Mouse (Mus musculus) liver, embryonic 14.5 days (tissue): ENCODE measurements around the gene Dusp1. TPM values are rescaled to one million over a fixed set of nuclear protein-coding genes. Genes with fewer than 3 reads are reported as not detected.

Experiments used
- ATAC-seq: fragments of 200-750 bp; cut with Nextera tagmentation; 2 replicates; pipeline ENCODE4 v1.8.0; 2017; ENCODE audit warnings: moderate number of reproducible peaks, mild to moderate bottlenecking, moderate library complexity; ENCODE audit not compliant: insufficient read depth
- DNase-seq, 3 experiments: peaks; one replicate each; pipeline ENCODE4 v3.0.0-alpha.2; 2012 to 2013; ENCODE audit warnings: low read depth in 3 of 3, low spot score in 3 of 3
- H3K27ac ChIP-seq: fragments of 300-500 bp; sonication (generic); 2 replicates; pipeline ENCODE4 v1.5.1; 2014; ENCODE audit warnings: moderate library complexity, mild to moderate bottlenecking, control low read depth, inconsistent platforms
- H3K27me3 ChIP-seq: fragments of 300-500 bp; sonication (generic); 2 replicates; pipeline ENCODE4 v1.6.1; 2014; ENCODE audit warnings: mild to moderate bottlenecking, low read length, moderate library complexity; ENCODE audit not compliant: control insufficient read depth, insufficient read depth
- H3K36me3 ChIP-seq: fragments of 300-500 bp; sonication (generic); replicated peaks from 2 replicates; pipeline ENCODE4 v1.6.1; 2014; ENCODE audit warnings: low read depth; ENCODE audit not compliant: control insufficient read depth, insufficient read depth
- H3K4me1 ChIP-seq, 2 experiments: fragments of 200-500 bp in 1 of 2; fragments of 300-500 bp in 1 of 2; sonication (generic) in 1 of 2; replicated peaks; 2 replicates each; pipeline ENCODE4 v1.6.1; 2012 to 2014; ENCODE audit warnings: antibody characterized with exemption in 1 of 2, inconsistent platforms in 1 of 2, low read length in 1 of 2; ENCODE audit not compliant: control insufficient read depth in 2 of 2, insufficient read depth in 2 of 2
- H3K4me2 ChIP-seq: fragments of 300-500 bp; sonication (generic); 2 replicates; pipeline ENCODE4 v1.6.1; 2014; ENCODE audit warnings: low read depth, mild to moderate bottlenecking, control low read depth, moderate library complexity
- H3K4me3 ChIP-seq, 2 experiments: fragments of 200-500 bp in 1 of 2; fragments of 300-500 bp in 1 of 2; sonication (generic) in 1 of 2; 2 replicates each; pipeline ENCODE4 v1.5.1; 2012 to 2014; ENCODE audit warnings: low read depth in 2 of 2, low read length in 2 of 2, mild to moderate bottlenecking in 2 of 2, control low read depth in 1 of 2, inconsistent platforms in 1 of 2, moderate library complexity in 1 of 2; ENCODE audit not compliant: insufficient read depth in 1 of 2
- H3K9ac ChIP-seq: fragments of 300-500 bp; sonication (generic); replicated peaks from 2 replicates; pipeline ENCODE4 v1.6.1; 2014; ENCODE audit warnings: mild to moderate bottlenecking, control low read depth, moderate library complexity
- H3K9me3 ChIP-seq: fragments of 300-500 bp; sonication (generic); 2 replicates; pipeline ENCODE4 v1.6.1; 2016; ENCODE audit warnings: low read length, mixed read lengths; ENCODE audit not compliant: control insufficient read depth
- CTCF ChIP-seq: IDR thresholded peaks from 2 replicates; pipeline ENCODE4 v1.5.1; 2016; ENCODE audit warnings: antibody characterized with exemption, low read depth, control low read depth
- EP300 ChIP-seq: IDR thresholded peaks from 2 replicates; pipeline ENCODE4 v1.6.1; 2016; ENCODE audit warnings: antibody characterized with exemption, low read depth
- WGBS: fragments of 180-500 bp; shearing (Covaris S2); extraction: QIAGEN DNeasy Blood & Tissue Kit; methylation state at CpG from one replicate; pipeline ENCODE4 v1.1.7; 2014; ENCODE audit not compliant: insufficient replicate concordance; 5-methylcytosine and 5-hydroxymethylcytosine counted together
- polyA plus RNA-seq, 2 experiments: library from polyadenylated mRNA; depleted of rRNA in 1 of 2; stranded (reverse) in 1 of 2; unstranded in 1 of 2; fragments of >200 nt; fragmentation: Nextera tagmentation in 1 of 2; extraction: Ambion mirVana in 1 of 2; gene quantifications; 2 replicates each; pipeline versions ENCODE4 v1.2.1 to v1.2.3; 2012 to 2014

Dusp1 gene
- polyA plus RNA-seq, 2 experiments = 25.0 to 25.9 TPM

GRCm38 (mm10) chr17:26464972-26465371, 97.0 kb downstream of the Dusp1 start:
- DNase-seq = no peak
- Histone ChIP-seq H3K27ac (no peak overlapping the region), H3K27me3 (no peaks in the 10 kb centered on the region), H3K9ac (no peak overlapping the region), H3K9me3 (no peaks in the 10 kb centered on the region), H3K36me3 (no peaks in the 10 kb centered on the region), H3K4me2 (no peak overlapping the region), H3K4me1 (no peaks in the 10 kb centered on the region), H3K4me3 (no peak overlapping the region)
- 44% methylated on average over 7 of the region's 7 CpGs for WGBS
- ATAC-seq = peak; percentile 48; the same call in 1 of the 2 replicates
- TF ChIP-seq EP300 = no peak
- no peak for TF ChIP-seq CTCF

DNA sequence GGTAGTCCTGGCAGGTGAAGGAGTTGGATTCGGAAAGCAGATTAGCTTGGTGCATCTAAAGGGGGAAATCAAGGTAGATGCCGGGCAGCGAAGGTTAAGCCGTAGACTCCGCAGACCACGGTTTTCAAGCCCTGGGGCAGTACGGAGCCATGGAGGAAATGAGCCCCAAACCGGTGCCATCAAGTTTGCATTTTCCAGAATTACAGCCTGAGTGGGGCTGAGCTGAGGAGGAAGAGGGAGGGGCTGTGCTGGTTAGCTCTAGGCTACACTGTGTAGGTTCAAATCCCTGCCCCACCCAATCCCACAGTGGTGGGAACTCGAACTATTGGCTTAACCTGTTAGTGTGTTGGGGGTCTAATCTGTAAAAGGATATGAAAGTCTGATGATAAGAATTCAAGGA, 97.4 kb downstream of the Dusp1 start:
- H3K9ac ChIP-seq = no peak overlapping the region
- H3K4me2 ChIP-seq = no peak overlapping the region
- no peak for DNase-seq
- ATAC-seq = peak; percentile 33; the same call in 1 of the 2 replicates
- no peaks in the 10 kb centered on the region for H3K9me3 ChIP-seq
- H3K4me3 ChIP-seq = no peak overlapping the region
- no peak for TF ChIP-seq CTCF
- TF ChIP-seq EP300 = no peak
- H3K27ac ChIP-seq = no peak overlapping the region
- H3K27me3 ChIP-seq = no peaks in the 10 kb centered on the region
- H3K4me1 ChIP-seq = no peaks in the 10 kb centered on the region
- 62% methylated on average over 9 of the region's 9 CpGs for WGBS
- H3K36me3 ChIP-seq = no peaks in the 10 kb centered on the region

- no peaks in the 10 kb centered on the region for H3K4me1 ChIP-seq
- WGBS = 43% methylated on average over 4 of the region's 4 CpGs
These were observed 97.9 kb downstream of the Dusp1 start for GRCm38 (mm10) chr17:26463984-26464383.

DNA sequence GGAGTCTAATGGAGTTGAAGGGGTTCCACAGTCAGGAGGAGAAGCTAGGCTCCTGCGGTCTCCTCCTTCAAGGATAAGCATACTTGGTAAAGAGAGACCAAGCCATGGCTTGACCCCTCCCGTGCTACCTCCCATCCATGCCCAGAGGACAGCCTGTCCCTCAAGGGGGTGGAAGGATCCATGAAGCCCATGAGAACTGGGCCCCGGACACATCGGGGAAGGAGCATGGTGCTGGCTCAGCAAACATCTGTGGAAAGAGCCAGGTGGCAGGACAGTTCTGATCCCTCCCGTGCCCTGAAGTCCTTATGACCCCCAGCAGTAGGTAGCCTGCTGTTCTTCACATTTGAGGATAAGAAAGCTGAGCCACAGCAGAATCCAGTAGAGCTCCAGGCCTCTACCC, 98.5 kb downstream of the Dusp1 start:
- Histone ChIP-seq H3K9me3 (no peaks in the 10 kb centered on the region), H3K9ac (no peak overlapping the region), H3K4me2 (no peak overlapping the region), H3K4me1 (no peaks in the 10 kb centered on the region), H3K27me3 (no peaks in the 10 kb centered on the region), H3K4me3 (no peak overlapping the region), H3K36me3 (no peaks in the 10 kb centered on the region), H3K27ac (no peak overlapping the region)
- DNase-seq = no peak
- no peak for ATAC-seq
- no peak for TF ChIP-seq EP300
- 65% methylated on average over 5 of the region's 5 CpGs for WGBS

More at GRCm38 (mm10) chr17:26463984-26464383, 97.9 kb downstream of the Dusp1 start:
- H3K4me3 ChIP-seq = no peak overlapping the region
- no peak overlapping the region for H3K9ac ChIP-seq
- no peaks in the 10 kb centered on the region for H3K9me3 ChIP-seq
- H3K4me2 ChIP-seq = no peak overlapping the region
- no peaks in the 10 kb centered on the region for H3K36me3 ChIP-seq
- no peaks in the 10 kb centered on the region for H3K27me3 ChIP-seq
- TF ChIP-seq EP300 (no peak), CTCF (no peak)
- no peak for ATAC-seq
- no peak overlapping the region for H3K27ac ChIP-seq
- no peak for DNase-seq

GRCm38 (mm10) chr17:26462634-26463170, 99.2 kb downstream of the Dusp1 start:
- 25% methylated on average over 12 of the region's 12 CpGs for WGBS
- H3K9ac ChIP-seq = no peak overlapping the region
- H3K36me3 ChIP-seq = no peaks in the 10 kb centered on the region
- TF ChIP-seq EP300 = no peak
- peak; percentile 99 for TF ChIP-seq CTCF
- no peak overlapping the region for H3K27ac ChIP-seq
- ATAC-seq = no peak
- peak; percentile 40 to 50 (median 43) for DNase-seq
- no peak overlapping the region for H3K4me2 ChIP-seq
- H3K9me3 ChIP-seq = no peaks in the 10 kb centered on the region
- no peaks in the 10 kb centered on the region for H3K27me3 ChIP-seq
- peaks cover 0 to 3% of the 10 kb centered on the region in 2 experiments; a peak in 1 of 4 replicates for H3K4me1 ChIP-seq
- no peak overlapping the region for H3K4me3 ChIP-seq
